Mouse (Mus musculus) G1E (cell line): ENCODE results near the gene Slc39a8.

Experiments used
- CTCF ChIP-seq: IDR thresholded peaks from 2 replicates; pipeline ENCODE4 v1.5.1; 2012; ENCODE audit warnings: low read depth, low read length, inconsistent platforms, mixed read lengths
- GATA1 ChIP-seq: IDR thresholded peaks from 2 replicates; pipeline ENCODE4 v1.6.1; 2012; ENCODE audit warnings: borderline replicate concordance, low read length, inconsistent platforms, mixed read lengths
- GATA2 ChIP-seq: IDR thresholded peaks from 2 replicates; pipeline ENCODE4 v1.6.1; 2012; ENCODE audit warnings: low read depth, low read length, inconsistent platforms, borderline replicate concordance
- TAL1 ChIP-seq: conservative IDR thresholded peaks from 2 replicates; pipeline ENCODE4 v1.6.1; 2012; ENCODE audit warnings: low read depth, low read length, inconsistent platforms, mixed read lengths

DNA sequence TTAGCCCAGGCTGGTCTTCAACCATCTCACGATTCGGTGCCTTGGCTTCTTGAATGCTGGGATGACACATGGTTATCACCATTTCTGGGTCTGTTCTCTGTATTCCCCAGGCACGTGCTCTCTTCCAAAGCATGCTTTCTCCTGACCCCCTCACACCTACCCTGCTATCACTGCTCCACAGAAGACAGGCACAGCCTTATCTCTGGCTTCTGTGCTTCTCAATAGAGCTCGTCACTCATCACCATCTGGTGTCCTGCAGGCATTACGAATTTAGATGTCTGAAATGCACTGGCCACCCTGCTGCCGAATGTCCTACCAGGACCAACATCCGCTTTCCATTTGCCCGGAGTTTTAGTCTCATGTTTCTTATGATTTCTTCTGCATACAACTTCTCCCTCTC, 18.6 kb downstream of the Slc39a8 start:
- no peak for TF ChIP-seq CTCF
- TF ChIP-seq GATA2, result no peak
- no peak for TF ChIP-seq GATA1
- peak; percentile 98 for TF ChIP-seq TAL1
